Mouse (Mus musculus) olfactory bulb, adult 2 months (tissue): ENCODE results near the gene Pabpn1l.

ENCODE experiments used
- CTCF ChIP-seq: fragments of 200-500 bp; IDR thresholded peaks from 2 replicates; pipeline ENCODE4 v1.5.1; 2012; ENCODE audit warnings: low read depth, mild to moderate bottlenecking, low read length, moderate library complexity; ENCODE audit not compliant: insufficient read depth
- POLR2A ChIP-seq: fragments of 200-500 bp; IDR thresholded peaks from 2 replicates; pipeline ENCODE4 v1.6.1; 2012; ENCODE audit warnings: mild to moderate bottlenecking, low read depth, low read length, moderate library complexity; ENCODE audit not compliant: insufficient read depth

DNA sequence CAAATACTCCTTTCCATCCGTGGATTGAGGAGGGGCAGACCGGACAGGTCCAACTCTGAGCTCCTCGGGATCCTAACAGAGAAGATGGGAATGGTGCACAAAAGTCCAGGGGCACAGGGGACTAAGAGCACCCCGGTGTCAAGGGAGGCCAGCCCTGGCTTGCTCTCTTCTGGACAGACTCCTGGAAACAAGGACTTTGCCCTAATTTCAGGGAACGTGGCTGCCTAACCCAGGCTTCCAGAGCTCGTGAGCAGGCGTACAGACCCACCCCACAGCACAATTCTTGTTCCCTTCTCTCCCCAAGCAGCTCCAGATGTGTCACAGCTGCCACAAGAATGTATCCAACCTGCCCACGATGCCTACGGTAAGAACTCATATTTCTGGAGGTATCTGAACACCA is 3.3 kb upstream of the Pabpn1l start:
- TF ChIP-seq CTCF (no peak), POLR2A (no peak)
